Mouse (Mus musculus) left cerebral cortex, adult 9 months (tissue): Measurements from ENCODE around the gene Thra.

ENCODE experiments used
- DNase-seq, 2 experiments: peaks; one replicate each; pipeline ENCODE4 v3.0.0; 2022; ENCODE audit warnings: low spot score in 2 of 2

The Thra gene

DNA sequence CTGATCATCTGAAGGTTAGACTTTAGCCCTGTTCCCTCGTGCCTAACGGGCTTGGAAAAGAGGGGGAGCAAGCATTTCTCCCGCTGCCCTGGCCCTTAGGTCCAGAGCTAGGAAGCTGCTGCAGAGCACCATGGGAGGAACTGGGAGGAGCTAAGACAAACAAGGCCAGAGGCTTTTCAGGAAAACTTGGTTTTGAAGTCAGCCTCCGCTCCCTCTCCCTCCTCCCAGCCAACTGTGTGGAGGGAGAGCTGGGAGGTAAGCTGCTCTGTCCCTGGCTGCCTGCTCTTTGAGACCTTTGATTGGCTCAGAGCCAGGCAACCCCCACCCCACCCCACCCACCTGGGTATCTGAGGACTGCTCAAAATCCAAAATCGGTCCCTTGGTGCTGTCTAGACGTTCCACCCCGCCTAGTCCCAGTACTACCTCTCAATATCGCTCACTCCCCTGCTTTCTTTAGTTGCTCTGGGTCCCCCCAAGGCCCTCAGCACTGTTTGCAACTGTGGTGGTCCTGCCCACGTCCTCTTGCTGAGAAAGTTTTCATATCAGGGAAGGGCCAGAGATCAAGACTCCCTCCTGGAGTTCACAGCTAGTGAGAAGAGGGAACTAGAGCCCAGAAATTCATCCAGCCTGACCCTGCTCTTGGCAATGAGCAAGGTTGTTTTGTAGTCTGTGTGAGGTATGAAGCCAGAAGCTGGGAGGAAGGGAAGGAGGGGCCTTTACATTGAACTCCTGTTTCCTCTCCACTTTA is 36.6 kb downstream of the Thra start:
- no peak for DNase-seq

DNA sequence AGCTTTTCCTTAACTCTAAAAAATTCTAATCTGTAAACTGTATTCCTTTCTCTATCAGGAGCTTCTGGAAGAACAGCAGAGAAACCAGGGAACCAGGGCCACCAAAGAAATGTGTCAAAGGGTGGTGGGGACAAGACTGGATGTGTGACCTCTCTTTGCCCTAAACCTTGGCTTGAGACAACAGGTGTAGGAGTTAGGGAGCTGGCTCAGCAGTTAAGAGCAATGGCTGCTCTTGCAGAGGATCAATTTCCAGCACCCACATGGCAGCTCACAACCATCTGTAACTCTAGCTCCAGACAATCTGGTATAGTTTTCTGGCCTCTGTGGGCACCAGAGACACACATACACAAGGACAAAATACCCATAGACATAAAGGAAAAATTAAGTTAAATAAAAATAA is 37.5 kb downstream of the Thra start:
- DNase-seq, result no peak

DNA sequence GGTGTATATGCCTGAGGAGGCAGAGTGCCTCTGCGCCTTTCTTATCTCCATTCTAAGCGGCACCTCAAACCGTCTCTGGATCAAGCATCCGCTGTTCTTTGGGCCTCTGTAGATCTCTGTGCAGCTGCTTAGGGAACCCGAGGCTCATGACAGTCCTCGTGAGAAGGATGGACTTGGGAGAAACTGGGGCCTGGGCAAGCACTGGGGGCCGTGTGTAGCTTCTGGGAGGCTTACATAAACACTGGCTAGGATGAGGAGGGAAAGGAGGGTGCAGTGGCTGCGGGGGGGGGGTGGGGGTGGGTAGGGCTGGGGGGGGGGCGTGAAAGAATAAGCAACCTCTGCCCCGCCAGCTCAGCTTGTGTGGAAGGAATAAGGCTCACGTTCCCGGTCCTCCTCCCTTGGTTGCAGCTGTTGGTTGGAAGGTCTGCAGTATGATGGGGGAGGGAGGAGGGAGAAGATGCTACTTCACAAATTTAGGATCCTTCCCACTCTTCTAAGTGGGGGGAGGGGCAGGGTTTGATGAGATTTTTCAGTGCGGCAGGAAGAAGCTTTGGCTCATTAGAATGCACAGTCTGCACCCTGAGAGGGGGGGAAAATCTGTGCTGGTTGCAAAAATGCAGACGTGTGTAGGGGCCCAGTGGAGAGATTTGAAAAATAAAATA is 41.5 kb downstream of the Thra start:
- peak in 1 of 2 experiments; percentile 91 for DNase-seq

DNA sequence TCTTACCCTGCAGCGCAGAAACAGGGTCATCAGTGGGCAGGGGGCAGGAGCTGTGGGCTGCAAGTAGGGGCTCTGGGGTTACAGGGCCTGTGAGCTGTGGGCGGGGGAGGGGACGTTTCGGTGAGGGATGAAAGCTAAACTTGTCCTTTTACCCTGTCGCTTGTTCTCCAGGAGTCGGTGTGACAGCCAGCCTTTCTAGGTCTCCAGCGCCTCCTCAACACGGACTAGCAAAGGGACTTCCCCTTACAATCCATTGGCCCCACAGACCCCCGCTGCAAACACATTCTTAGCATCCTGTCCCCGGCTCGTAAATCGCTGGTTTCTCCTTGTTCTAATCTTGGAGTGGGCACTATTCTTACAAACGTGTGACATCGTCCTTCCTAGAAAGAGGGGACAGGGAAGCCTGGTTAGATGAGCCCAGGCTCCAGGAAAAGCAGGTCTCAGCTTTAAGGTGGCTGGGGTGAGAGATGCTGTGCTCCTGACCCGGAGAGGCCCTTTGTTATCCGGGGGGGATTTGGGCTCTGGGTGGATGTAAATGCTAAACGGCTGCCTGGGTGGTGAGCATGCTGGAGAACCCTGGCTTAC is 42.3 kb downstream of the Thra start:
- no peak for DNase-seq

DNA sequence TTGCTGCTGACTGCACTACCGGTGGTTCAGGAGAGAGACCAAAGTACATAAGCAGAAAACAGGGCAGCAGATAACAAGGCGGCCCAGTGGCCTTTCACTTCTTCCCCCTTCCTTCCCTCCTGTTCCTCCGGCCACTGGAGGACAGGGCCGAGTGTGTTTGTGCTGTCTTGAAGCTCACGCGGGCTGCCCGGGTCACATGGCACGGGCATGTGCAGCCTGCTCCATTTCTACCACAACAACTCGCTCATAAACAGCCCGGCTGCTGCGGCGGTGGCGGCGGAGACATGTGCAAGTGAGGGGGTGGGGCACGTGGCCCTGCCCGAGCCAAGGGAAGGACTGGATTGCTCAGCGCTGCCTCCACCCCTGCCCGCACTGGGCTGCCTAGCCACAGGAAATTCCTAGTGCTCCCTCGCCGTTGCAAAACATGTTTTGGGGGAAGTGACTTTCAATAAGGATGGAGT is 42.8 kb downstream of the Thra start:
- peak; percentile 95 to 98 for DNase-seq

DNA sequence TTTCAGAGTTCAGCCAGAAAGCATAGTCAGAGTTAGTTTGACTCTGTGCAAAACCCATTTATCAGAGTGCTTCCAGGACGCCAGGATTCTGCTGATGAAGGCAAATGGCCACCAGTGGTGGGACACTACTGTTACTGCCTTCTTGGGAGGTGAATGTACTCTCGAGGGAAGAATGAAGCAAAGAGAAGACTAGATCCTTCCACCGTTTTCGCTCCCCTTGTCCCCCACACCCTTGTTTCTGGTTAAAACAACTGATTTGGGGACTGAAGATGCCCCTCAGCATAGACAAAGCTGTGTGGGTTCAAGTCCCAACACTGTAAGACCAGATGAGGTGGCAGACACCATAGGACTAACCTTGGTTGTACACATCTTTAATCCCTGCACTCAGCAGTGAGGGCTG is 43.7 kb downstream of the Thra start:
- no peak for DNase-seq

DNA sequence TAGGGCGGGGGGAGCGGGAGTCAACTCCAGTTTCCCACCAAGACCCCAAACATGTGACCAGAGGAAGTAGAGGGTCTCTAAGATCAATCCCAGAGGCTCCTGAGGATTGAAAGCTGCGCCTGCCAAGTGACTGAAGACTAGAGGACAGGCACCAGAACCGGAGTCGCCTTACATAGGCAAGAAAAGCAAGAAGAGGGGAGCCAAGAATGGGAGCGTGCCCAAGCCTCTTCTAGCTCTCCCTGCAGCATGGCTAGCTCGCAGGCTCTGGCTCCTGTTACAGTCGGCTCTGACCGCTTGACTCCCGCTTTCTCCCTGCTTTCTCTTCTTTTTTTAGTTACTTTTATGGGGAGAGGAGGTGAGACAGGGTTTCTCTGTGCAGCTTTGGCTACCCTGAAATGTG is 44.8 kb downstream of the Thra start:
- DNase-seq, result no peak

DNA sequence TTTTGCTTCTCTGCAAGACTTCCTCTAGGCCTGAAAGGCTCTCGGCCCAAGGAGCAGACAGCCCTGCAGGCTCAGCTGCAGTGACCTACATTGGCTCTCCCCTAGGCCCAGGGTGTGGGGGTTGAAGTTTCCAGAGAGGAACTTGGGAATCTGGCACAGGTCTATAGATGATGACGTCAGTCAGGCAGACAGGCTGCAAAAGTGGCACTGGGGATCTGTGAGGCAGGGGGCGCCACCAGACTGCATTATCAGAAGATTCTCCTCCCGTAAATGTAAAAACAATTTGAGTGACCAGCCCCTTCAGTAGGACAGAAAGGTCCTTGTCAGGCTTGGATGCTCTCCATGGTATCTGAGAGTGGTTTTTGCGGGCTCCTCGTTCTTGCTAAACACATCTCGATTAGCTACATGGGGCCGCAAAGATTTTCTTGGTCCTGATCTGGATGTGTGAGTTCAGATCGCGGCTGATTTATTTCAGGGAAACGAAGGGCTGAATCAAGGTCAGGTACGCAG is 45.4 kb downstream of the Thra start:
- peak in 1 of 2 experiments; percentile 91 for DNase-seq

DNA sequence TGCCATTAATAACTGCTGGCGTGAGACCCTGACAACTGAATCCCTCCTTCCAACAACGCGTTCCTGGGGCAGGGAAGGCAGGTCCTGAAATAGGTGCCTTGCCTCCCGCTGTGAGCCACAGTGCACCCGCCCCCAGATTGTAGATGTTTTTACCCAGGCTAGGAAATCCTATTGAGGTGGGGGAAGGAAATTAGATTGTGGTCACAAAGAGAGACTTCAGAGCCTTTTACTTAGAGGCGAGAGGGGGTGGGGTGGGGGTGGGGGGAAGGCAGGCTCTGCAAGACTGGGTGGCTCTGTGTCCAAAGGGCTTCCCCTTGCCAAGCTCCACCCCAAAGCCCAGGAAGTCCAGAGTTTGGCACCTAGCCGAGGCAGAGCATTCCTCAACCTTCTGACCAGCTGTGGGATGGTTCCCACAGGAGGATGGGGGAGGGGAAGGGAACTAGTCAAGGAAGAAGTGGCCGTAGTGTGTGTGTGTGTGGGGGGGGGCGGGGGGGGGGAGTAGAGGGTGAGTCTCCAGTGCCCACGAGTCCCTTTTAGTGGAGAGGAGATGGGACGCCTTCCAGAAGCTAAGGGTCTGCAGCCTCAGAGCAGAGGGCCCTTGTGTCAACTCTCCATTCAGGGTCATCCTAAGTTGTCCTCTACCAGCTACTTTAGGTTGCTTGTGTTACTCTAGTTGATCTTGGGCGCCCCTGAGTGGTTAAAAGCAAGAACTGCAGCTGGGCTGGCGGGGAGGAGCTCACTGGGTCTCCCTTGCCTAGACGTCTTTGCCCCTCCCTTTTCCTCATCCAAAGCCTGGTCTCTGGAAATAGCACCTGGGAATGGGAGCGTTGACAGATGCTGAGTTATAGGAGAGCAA is 46.1 kb downstream of the Thra start:
- DNase-seq, result peak; percentile 92 to 99

DNA sequence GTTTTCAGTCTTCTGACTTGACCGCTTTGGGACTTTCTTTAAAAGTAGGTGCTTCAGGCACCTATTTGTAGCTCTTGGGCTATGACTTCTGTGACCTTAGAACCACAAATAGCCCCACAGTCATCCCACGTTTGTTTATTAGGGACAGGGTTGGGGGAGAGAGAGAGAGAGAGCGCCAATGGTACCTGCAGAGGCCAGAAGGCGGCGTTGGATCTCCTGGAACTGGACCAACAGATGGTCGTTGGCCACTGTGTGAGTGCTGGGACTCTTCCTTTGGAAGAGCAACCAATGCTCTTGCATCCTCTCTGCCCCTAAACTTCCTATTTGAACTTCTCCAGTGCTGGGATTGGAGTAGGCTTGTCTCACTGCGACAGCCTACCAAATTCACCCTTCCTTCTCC is 46.8 kb downstream of the Thra start:
- no peak for DNase-seq

DNA sequence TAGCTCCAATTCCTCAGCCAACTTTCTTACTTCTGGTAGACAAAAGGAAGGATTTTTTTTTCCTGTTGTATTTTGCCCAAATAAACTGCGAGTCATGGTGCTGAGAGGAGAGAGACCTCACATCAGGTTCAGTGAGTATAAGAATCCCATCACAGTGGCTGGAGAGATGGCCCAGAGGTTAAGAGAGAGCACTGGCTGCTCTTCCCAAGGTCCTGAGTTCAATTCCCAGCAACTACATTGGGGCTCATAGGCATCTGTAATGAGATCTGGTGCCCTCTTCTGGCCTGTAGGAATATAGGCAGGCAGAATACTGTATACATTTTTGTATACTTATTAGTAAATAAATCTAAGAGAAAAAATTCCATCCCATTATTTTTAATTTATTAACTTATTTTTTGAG is 47.3 kb downstream of the Thra start:
- no peak for DNase-seq

DNA sequence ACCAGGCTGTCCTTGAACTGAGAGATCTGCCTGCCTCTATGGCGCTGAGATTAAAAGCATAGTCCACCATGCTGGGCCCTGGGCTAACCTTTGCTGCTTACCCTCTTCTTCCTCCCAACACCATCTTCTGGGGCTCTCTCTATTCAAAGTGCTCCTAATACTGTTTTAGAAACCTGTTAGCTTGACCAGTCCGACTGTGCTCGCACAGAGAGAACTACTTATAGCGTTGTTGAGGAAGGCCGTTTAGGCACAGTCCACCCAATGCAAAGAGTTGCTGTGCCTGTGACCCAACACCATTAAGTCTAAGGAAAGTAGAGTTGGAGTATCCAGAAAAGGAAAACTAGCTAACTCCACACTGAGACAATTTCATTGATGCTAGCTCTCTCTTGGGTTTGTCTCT is 47.7 kb downstream of the Thra start:
- no peak for DNase-seq

DNA sequence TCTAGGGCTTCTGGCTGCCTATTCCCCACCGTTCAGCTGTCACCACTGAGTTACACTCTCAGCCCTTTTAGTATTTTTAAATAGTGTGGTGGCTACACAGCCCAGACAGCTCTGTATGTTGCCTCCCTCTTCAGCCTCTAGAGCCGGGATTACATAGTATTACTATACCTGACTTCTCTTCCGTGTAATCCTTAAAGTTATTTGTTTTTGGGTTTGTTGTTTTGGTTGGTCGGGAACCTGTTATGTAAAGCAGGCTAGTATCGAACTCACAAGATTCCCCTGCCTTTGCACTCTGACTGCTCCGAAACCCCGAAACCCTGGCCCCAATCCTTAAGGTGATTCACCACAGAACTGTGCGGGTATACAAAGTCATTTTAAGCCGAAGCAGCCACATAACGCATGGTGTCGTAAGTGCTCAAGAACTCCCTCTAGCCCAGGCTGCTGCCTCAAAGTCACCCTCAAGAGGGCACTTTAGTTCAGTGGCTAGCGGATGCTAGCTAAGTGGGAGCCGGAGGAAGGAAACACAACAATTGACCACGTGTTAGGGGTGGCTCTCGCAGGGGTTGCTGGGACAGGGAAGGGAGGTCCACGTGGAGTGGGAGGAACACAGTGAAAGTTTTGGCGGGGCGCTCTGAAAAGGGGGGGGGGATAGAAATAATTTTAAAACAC is 48.2 kb downstream of the Thra start:
- DNase-seq, result peak in 1 of 2 experiments; percentile 90

DNA sequence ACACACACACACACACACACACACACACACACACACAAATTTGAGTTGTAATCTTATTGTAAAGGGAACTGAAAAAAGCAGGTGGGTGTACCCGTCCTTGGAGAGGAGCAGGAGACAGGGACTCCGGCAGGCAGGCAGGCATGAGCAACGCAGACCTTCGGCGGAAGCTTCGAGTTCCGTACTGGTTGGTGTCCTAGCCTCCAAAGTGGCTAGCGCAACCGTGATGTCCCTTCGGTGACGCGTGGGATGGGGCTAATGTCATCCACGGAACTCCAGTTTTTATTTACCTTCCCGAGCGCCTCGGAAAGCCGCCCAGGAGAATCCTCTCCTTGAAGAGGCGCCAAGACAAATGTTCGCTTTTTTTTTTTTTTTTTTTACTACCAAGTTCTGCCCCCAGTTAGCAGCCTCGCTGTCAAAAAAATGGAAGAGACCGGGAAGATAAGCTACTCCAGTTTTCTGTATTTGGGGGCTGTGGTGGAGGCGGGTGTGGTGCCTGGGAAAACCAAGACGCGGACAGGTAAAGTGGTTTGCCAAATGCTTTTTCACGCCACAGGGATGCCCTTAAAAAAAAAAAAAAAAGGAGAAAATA is 48.9 kb downstream of the Thra start:
- no peak for DNase-seq

DNA sequence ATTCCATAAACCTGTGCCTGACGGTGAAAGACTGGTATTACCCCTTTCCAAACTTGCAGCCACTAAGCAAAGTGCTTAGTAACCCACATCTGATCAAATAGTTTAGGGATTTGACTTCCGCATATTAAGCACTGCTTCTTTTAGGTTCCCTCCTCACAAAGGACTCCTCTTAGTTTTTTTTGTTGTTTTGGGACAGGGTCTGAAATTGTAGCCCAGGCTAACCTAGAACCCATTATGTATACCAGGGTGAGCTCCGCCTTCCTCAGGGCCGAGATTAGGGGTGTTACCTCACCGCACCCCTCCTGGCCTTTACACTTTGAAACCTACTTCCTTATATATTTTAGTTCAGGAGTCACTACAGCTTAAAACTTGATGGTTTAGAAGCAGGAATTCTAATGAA is 49.4 kb downstream of the Thra start:
- no peak for DNase-seq

DNA sequence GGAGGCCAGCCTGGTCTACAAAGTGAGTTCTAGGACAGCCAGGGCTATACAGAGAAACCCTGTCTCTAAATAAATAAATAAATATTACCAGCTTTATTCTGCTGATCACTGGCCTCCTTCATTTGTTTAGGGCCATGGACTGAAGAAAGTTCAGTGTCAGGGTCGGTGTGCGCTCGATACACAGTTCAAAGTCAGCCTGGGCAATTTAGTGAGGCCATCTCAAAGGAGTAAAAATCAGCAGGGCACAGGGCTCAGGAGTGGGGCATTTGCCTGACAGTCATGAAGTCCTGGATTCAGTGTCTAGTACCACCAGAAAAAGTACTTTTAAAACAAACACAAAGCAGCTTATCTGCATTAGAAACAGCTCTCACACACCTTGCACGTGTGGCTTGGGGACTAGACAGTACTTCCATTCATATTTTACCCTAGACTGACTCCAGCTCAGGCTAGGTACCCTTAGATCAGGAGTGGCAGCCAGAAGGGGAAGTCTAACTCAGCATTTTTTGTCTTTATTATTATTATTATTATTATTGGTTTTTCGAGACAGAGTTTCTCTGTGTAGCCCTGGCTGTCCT is 50.3 kb downstream of the Thra start:
- DNase-seq, result no peak

DNA sequence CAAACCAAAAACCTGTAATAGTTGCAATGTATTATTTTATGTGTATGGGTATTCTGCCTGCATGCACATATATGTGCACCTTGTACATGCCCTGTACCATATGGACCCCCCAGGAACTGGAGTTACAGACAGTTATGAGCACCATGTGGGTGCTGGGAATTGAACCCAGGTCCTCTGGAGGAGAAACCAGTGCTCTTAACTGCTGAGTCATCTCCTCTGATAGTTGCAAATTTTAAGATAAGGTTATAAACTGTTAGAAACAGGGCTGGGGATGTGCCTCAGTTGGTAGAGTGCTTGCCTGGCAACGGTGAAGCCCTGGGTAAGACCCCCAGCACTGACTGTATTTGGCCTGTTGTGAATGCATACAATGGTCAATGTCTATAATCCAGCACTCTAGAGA is 51.0 kb downstream of the Thra start:
- no peak for DNase-seq

DNA sequence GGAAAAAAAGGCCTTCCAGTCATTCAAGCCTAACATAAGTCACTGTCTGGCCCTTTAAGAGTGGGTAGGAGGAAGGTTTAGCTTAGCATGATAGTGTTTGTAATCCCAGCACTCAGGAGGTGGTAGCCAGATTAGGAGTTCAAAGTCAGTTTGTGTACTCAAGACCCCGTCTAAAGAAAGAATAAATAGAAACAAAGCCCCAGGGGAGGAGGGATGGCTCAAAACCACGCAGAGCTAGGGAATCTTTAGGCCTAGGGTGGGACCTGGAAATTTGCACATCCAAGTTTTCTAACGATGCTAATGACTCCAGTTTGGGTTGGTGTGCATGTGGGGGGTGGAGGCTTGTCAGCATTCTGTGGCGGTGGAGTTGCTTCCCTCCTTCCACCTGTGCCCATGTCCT is 51.6 kb downstream of the Thra start:
- no peak for DNase-seq

DNA sequence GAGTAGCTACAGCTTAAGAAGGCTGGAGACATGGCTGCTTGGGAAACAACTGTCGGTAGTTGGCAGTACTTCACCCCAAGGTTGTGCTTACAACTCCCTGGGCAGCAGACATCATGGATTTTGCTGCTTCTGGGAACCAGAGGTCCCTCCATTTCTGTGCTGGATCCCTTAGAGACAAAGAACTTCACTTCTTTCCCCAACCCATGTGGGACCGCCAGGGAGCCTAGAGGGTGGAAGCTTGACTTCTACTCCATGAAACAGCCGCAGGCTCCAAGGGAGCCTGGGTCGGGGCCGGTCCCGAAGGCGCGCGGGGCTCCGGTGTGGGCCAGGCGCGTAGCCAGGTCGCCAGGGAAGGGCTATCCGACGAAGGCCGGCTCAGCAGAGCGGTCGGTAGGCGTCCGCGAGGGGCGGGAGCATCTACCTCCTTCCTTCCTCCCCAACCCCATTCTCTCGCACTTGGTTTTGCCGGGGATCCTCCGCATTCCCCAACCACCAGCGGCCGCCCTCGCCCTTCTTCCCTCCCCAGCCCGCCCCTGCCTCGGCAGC is 54.1 kb downstream of the Thra start:
- DNase-seq, result peak in 1 of 2 experiments; percentile 72

DNA sequence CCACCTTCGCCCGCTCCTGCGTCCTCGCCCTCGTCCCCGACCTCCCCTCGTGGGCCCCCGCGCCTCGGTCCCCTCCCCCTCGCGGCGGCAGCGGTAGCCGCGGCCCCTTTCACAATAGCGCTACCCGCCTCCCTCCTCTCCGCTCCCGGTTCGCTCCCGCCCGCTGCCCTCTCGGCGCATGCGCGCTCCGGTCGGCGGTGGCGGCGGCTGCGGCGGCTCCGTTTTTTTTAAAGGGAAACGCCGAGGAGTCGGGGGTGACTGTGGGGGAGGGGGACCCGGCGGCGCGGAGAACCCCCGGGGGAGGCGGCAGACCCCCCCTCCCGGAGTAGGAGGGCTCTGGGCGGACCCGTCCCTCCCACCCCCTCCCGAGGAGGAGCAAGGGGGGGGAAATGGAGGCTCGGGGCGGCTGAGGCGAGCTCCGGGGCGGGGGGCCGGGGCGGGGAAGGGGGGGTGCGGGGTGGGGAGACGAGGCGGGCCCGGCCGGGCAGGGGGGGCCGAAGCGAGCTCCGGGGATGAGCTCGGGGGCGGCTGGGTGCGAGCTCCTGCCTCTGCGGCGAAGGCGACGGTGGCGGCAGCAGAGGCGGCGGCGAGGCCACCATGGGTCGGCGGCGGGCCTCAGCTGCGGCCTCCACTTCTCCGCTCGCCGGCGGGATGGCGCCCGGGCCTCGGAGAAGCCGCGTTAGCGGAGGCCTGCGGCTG is 54.7 kb downstream of the Thra start, which contains the start of gene Msl1:
TSS of gene Msl1 (plus strand) at position 502 of the 699 bp plus-strand sequence.
- peak in 1 of 2 experiments; percentile 79 for DNase-seq
